Mouse (Mus musculus): ENCODE results near the gene Lamtor2.

The Lamtor2 gene

GRCm38 (mm10) chr3:88526157-88527131 lies 26.4 kb downstream of the Lamtor2 start:
- peak; percentile 58 to 81 for DNase-seq (ENCODE audit: low spot score in 2 of 2)

GRCm38 (mm10) chr3:88525021-88525420 lies 27.9 kb downstream of the Lamtor2 start:
- DNase-seq (ENCODE audit: low spot score in 2 of 2) = no peak

- DNase-seq (ENCODE audit: low spot score in 2 of 2) = no peak
Observed at GRCm38 (mm10) chr3:88523027-88523426, 29.8 kb downstream of the Lamtor2 start.

- DNase-seq (ENCODE audit: low spot score in 2 of 2) = peak; percentile 41 to 70
Observed at GRCm38 (mm10) chr3:88521803-88522331, 31.0 kb downstream of the Lamtor2 start.

- no peak for DNase-seq (ENCODE audit: low spot score in 2 of 2)
Observed at GRCm38 (mm10) chr3:88521156-88521555, 31.7 kb downstream of the Lamtor2 start.

GRCm38 (mm10) chr3:88520078-88520477 lies 32.8 kb downstream of the Lamtor2 start:
- DNase-seq (ENCODE audit: low spot score in 2 of 2) = no peak

- no peak for DNase-seq (ENCODE audit: low spot score in 2 of 2)
Observed at GRCm38 (mm10) chr3:88518411-88518810, 34.5 kb downstream of the Lamtor2 start.

GRCm38 (mm10) chr3:88516407-88516806 lies 36.5 kb downstream of the Lamtor2 start:
- no peak for DNase-seq (ENCODE audit: low spot score in 2 of 2)

GRCm38 (mm10) chr3:88515095-88515386 lies 37.8 kb downstream of the Lamtor2 start:
- no peak for DNase-seq (ENCODE audit: low spot score in 2 of 2)

- no peak for DNase-seq (ENCODE audit: low spot score in 2 of 2)
Observed at GRCm38 (mm10) chr3:88514231-88515094, 38.4 kb downstream of the Lamtor2 start.

GRCm38 (mm10) chr3:88513546-88514115 lies 39.2 kb downstream of the Lamtor2 start:
- DNase-seq (ENCODE audit: low spot score in 2 of 2) = no peak

- no peak for DNase-seq (ENCODE audit: low spot score in 2 of 2)
Observed at GRCm38 (mm10) chr3:88512896-88513545, 39.9 kb downstream of the Lamtor2 start.

GRCm38 (mm10) chr3:88512141-88512895 lies 40.6 kb downstream of the Lamtor2 start:
- DNase-seq (ENCODE audit: low spot score in 2 of 2) = no peak

- no peak for DNase-seq (ENCODE audit: low spot score in 2 of 2)
Observed at GRCm38 (mm10) chr3:88511559-88511958, 41.3 kb downstream of the Lamtor2 start.

- no peak for DNase-seq (ENCODE audit: low spot score in 2 of 2)
Observed at GRCm38 (mm10) chr3:88510421-88511289, 42.2 kb downstream of the Lamtor2 start.

- peak; percentile 63 to 68 for DNase-seq (ENCODE audit: low spot score in 2 of 2)
Observed at GRCm38 (mm10) chr3:88509692-88510420, 43.0 kb downstream of the Lamtor2 start, which contains the start of gene Lmna. Lmna (minus strand) TSS chr3:88509956.

GRCm38 (mm10) chr3:88509250-88509649 lies 43.6 kb downstream of the Lamtor2 start:
- DNase-seq (ENCODE audit: low spot score in 2 of 2) = no peak

GRCm38 (mm10) chr3:88505765-88506164 lies 47.1 kb downstream of the Lamtor2 start:
- no peak for DNase-seq (ENCODE audit: low spot score in 2 of 2)

GRCm38 (mm10) chr3:88505081-88505480 lies 47.8 kb downstream of the Lamtor2 start:
- DNase-seq (ENCODE audit: low spot score in 2 of 2) = no peak

All from spleen, postnatal 14 days (tissue).